Comparison of ENCODE assay signal across 25 mouse cellular contexts in the genomic region with DNA sequence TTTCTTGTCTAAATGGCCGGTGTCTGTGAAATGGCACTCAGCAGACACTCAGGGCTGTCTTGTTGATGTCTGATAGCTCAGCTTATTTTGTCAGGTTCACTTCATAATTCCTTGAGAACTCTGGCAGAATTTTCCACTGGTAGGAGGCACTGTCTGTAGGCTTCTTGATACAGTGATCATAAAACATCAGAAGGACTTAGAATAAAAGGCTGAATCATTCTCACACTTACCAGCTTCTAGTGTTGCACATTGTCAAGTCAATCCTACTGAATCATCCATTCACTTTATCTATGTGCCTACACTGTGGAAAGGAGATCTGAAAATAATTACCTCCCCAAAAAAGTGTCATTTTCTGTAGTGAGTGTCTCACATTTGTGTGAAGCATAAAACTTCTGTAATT.
"Had no signal": no experiment of that assay in that cellular context is flagged by ENCODE, and none has a peak within 500 bp of the region (broad histone marks: within the 10 kb centered on the region; RNA-seq: fewer than 3 reads in every experiment).

No protein-coding gene starts in this region.

- H3K36me3 ChIP-seq: heart, embryonic 10.5 days; heart, embryonic 12.5 days; hindbrain, embryonic 10.5 days; hindbrain, embryonic 12.5 days; intestine, embryonic 15.5 days; limb, embryonic 10.5 days; limb, embryonic 12.5 days had no signal

- H3K4me1 ChIP-seq: hindbrain, embryonic 10.5 days; hindbrain, embryonic 12.5 days; intestine, embryonic 15.5 days; limb, embryonic 10.5 days; limb, embryonic 12.5 days had no signal

- H3K4me3 ChIP-seq: gastrocnemius, adult 2 months; heart, embryonic 10.5 days; heart, embryonic 12.5 days; hindbrain, embryonic 10.5 days; hindbrain, embryonic 12.5 days; intestine, embryonic 15.5 days; layer of hippocampus, adult 2 months; limb, embryonic 10.5 days; limb, embryonic 12.5 days had no signal

- DNase-seq: gastrocnemius, adult 2 months; gastrocnemius, postnatal 10 days; gastrocnemius, postnatal 25 days; heart, adult 18-20 months; heart, postnatal 10 days; heart, postnatal 4 days; kidney, adult 18-20 months; kidney, adult 8-10 months; kidney, postnatal 10 days; kidney, postnatal 25 days; kidney, postnatal 4 days; liver had no signal

- H3K9me3 ChIP-seq: heart, embryonic 10.5 days; heart, embryonic 12.5 days; hindbrain, embryonic 12.5 days; intestine, embryonic 15.5 days; limb, embryonic 10.5 days had no signal

- ATAC-seq: hindbrain, embryonic 16.5 days; inflammation-experienced regulatory T-cells, adult 6 months; intestine, embryonic 15.5 days; intestine, postnatal 0 days had no signal

- H3K27ac ChIP-seq: gastrocnemius, adult 2 months; heart, embryonic 10.5 days; hindbrain, embryonic 10.5 days; hindbrain, embryonic 12.5 days; hindbrain, embryonic 14.5 days; intestine, embryonic 15.5 days; layer of hippocampus, adult 2 months; limb, embryonic 10.5 days; limb, embryonic 12.5 days had no signal

- H3K27me3 ChIP-seq: heart, embryonic 12.5 days; hindbrain, embryonic 12.5 days; intestine, embryonic 15.5 days; limb, embryonic 12.5 days had no signal

- H3K9ac ChIP-seq: heart, embryonic 12.5 days; hindbrain, embryonic 12.5 days; hindbrain, embryonic 14.5 days; intestine, embryonic 15.5 days; limb, embryonic 12.5 days had no signal

- H3K4me2 ChIP-seq: heart, embryonic 12.5 days; hindbrain, embryonic 12.5 days; hindbrain, embryonic 14.5 days; intestine, embryonic 15.5 days; limb, embryonic 12.5 days; liver, embryonic 11.5 days had no signal
